Comparison of ENCODE assay signal across 19 mouse cellular contexts in genomic region chr5:8120087-8120486, GRCm38 (mm10).
"Had no signal": no experiment of that assay in that cellular context is flagged by ENCODE, and none has a peak within 500 bp of the region (broad histone marks: within the 10 kb centered on the region; RNA-seq: fewer than 3 reads in every experiment).

No protein-coding gene starts in this region.

- DNase-seq: lung, adult 18-20 months; lung, embryonic 14.5 days; lung, postnatal 10 days; lung, postnatal 4 days; retina, postnatal 1 day; right cerebral cortex, adult 18-20 months; right cerebral cortex, postnatal 25 days; right cerebral cortex, postnatal 4 days; spleen, adult 18-20 months; thymus, adult 2 months; thymus, postnatal 25 days; thymus, postnatal 4 days had no signal

- H3K4me1 ChIP-seq: midbrain, embryonic 10.5 days; midbrain, embryonic 13.5 days; midbrain, embryonic 15.5 days; neural tube, embryonic 13.5 days; neural tube, embryonic 15.5 days had no signal

- H3K4me3 ChIP-seq: midbrain, embryonic 10.5 days; midbrain, embryonic 13.5 days; midbrain, embryonic 15.5 days; myocyte; neural tube, embryonic 13.5 days; neural tube, embryonic 15.5 days had no signal

- H3K27ac ChIP-seq: liver, embryonic 14.5 days; midbrain, embryonic 10.5 days; midbrain, embryonic 13.5 days; midbrain, embryonic 15.5 days; neural tube, embryonic 13.5 days; neural tube, embryonic 15.5 days had no signal
